Mouse (Mus musculus) adipocyte (in vitro differentiated cells): ENCODE data around the gene Pakap.

ENCODE experiments used
- DNase-seq: peaks from one replicate; pipeline ENCODE4 v3.0.0-alpha.2; 2016; ENCODE audit warnings: low spot score

Gene Pakap

DNA sequence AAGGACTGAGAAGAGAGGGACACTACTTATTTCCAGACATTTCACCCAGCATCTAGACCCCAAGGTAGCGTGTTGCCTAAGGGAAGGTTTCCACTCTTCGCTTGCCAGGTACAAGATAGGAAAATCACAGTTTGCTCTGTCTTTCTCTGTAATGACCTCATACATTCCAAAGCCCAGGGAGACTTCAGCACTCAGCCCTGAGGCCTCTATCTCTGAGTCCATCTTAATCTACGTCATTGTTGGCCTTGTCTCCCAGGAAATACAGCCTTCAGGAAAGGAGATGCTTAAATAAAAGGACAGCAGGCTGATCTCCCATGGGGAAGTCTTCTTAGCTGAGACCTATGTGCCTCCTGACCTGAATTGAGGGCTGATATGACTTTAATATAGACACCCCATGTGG lies 234.4 kb downstream of the Pakap start:
- no peak for DNase-seq

DNA sequence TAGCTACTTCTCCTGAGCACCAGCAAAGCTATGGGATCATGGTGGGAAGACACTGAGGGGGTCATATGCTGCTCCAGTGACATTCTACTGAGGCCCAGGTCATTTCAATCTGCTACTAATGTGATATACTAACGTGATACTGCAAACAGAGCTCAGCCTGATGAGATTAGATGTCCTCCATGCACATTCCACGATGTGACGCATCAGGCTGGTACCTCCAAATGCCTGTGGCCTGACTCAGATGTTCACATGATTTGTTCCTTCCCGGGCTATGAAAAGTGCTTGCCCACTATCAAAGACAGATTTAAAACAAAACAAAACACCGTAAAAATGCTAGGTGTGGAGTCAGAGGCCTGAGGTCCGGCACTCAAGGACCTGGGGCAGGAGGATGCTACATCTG lies 236.9 kb downstream of the Pakap start:
- no peak for DNase-seq

DNA sequence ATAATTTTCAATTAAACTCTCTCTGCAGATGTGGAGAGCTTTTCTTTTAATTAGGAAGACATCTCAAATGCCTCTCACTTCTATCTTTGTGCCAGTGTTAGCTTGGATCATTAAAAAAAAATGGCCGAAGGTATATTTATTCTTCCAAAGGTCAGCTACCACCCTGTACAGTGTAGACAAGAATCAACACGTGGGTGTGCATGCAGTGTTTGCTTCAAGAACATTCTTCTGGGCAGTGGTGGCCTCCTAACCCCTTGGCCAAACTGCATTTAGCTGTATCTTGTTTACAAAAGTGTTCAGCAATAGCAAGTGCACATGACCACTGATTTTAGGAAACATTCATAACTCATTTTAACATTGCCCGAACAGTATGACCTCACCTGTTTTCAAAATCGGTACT lies 241.5 kb downstream of the Pakap start:
- DNase-seq = peak; percentile 26

DNA sequence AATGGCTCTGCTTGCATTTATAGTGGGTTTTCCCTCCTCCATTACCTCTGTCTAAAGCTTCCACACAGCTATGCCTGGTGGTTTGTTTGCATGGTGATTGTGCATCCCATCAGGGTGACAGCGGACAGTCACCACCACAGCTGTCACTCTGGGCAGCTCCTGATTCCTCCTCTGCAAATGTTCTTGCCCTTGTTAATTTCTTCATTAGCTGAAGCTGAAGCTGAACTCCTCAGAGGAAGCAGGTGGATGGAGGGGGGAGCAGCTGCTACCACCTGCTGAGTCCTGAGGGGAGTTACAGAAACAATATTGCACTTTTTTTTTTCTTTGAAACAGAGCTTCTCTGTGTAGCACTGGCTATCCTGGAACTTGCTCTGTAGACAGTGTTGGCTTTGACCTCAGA lies 244.1 kb downstream of the Pakap start:
- no peak for DNase-seq

DNA sequence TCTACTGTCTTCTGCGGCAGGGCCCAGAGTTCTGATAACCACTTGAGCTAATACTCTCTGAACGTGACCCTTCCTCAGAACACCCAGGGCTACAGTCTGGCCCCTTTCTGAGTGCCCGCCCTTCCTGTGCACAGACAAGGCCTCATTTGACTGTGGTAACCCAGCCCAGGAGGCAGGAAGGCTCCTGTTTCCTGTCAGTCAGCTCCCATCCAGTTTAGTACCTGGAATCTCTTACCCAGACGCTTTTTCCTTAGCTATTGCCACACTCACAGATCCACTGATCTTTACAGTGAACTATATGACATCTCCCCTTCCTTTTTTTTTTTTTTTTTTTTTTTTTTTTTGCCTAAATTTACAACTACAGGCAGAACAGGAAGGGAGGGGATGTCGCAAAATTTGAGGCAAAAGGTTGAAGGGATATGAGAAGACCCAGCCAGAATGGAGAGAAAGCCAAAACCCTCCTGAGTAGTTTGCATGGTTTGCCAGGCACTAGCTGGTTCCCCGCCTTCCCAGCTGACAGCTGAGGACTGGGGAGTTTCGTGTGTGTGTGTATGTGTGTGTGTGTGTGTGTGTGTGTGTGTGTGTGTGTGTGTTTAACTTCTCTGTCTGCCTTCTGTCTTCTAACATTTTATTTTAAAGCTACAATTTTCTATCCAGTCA lies 245.1 kb downstream of the Pakap start:
- peak; percentile 55 for DNase-seq

DNA sequence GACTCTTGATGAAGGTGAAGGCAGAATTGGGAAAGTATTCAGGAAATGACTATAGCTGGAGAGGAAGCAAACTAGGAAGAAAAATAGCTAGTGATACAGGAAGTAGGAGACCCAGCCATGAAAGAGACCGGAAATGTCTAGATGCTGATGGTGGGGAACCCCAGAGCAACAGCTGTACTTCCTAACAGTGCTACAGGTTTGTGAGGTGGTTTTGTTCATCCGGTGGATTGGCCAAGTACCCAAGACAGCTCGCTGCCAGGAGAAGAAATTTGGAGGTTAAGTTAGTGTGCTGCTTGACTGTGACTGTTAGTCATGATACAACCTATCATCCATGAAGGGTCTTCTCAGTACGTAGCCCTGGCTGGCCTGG lies 245.6 kb downstream of the Pakap start:
- DNase-seq = no peak

DNA sequence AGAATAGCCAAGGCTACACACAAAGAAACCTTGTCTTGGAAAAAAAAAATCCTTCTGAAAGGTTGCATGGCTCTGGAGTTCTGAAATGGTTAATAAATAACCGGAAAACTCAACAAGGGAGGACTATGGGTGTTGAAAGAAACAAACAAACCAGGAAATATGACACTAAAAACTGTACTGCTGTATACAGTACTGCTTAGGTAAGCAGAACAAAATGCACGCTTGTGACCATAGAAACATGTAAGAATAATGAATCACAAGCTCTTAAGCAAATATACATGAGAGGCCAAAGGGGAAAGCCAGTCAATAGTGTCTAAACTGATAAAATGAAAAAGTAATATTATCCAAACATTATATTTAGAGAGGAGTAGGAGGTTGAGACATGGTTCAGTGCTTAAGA lies 247.4 kb downstream of the Pakap start:
- no peak for DNase-seq

DNA sequence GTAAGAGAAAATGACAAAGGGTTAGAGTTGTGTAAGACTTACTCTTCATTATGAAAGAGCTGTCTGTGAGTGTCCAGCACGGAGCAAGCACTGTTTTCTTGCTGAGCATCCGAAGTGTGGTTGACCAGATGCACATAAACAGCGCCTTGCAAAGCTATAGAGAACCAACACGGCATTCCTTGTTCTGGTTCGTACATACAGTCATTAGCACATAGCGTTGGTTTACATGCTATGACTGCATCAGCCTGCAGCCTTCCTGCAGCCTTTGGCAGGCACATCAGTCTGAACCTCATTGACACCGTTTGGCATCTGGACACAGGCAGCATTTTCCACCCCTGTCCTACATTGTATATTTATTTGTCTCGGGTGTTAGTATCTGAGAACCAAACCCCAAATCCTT lies 248.2 kb downstream of the Pakap start:
- no peak for DNase-seq

DNA sequence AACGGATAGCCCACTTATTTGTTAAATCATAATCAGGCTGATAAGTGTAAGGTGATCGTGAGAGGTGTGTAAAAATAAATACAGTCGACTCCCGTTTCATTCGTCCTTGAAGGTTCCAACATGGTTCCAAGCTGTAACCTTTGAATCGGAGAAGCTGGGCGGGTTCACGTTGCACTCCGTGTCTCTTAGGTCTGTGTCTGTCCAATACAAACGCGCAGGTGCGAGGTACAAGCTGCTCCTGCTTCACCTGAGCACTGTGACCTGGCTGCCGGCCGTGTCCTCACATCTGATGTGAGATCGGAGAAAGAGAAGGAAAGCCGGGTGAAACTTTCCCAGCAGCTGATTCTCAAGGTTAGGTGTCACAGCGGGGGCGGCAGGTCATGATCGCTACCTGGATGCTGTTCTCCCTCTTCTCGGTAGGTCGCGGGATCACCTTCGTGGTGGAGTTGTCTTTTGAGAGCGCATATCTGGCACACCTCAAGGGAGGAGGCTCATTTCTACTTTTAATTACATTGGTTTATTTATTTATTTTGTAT lies 252.9 kb downstream of the Pakap start:
- DNase-seq = no peak

DNA sequence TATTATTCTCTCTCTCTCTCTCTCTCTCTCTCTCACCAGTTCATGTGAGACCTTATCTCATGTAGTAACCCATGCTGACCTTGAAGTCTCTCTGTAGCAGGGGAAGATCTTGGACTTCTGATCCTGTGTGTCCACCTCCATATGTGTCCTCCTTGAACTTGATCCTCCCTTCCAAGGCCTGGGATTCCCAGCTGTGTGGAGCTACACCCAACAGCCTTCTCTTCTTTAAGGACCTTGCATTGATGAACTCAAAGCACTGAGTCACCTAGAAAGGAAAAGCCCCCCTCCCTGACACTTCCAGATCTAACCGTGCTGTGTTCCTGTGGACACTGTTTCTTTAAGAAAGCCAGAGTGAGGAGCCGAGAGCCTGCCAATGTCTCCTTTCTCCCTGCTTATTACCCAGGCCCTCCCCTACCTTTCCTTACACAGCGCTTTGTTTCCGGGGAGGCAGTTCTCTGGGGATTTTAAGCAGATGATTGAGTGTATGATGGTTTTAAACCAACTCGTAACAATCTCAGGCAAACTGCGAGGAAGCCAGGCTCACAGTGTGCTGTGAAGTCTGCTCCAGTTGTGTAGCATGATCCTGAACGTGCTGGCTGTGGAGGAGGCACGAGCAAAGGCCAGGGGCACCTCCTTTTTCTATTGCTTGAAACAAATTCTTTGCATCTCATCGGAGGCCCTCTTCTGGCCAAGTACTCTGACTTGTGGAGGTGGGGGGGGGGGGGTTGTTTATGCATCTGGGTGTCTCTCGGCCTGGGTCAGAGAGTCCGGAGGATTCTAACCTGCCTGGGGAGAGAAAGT lies 253.8 kb downstream of the Pakap start:
- no peak for DNase-seq

DNA sequence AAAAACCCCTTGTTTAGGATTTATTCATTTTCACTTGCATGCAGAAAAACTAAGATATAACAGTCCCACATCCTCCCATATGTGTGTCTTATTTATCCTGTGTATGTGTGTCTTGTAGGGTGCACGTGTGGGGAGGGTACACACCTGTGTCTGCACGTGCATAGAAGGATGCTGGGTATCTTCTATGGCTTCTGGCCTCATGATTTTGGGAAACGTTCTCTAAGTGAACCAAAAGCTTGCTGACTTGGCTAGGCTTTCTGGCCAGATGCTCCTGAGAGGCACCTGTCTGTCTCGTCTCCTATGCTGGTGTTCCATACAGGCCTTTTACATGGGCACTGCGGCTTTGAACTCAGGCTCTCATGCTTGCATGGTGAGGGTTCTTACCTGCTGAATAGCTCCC lies 254.7 kb downstream of the Pakap start:
- no peak for DNase-seq

DNA sequence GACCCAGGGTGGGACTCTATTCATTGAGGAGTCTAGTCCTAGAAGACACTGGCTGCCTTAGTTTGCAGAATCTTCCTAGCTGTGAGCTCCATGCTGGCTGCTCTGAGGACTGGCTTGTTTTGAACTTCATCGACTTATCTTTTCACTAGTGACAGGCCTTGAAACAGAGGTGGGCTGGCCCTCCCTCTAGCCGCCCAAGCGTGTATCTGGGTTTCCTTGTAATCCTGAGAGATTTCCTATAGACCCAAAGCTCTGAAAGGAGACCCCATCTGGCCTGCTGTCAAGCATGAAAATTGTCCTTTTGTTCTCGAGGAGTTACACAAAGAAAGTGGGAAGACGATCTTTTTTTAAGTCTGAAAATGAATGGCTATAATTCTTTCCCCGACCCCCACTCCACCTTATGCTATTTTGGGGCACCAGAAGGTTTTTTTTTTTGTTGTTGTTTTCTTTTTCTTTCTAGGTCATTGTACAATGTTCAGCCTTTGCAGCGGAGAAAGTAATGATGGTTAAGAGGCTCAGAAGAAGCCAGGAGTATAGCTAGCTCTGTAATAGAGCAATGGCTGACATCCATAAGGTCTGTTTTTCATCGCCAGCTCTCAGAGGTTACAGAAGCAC lies 256.8 kb downstream of the Pakap start:
- no peak for DNase-seq

DNA sequence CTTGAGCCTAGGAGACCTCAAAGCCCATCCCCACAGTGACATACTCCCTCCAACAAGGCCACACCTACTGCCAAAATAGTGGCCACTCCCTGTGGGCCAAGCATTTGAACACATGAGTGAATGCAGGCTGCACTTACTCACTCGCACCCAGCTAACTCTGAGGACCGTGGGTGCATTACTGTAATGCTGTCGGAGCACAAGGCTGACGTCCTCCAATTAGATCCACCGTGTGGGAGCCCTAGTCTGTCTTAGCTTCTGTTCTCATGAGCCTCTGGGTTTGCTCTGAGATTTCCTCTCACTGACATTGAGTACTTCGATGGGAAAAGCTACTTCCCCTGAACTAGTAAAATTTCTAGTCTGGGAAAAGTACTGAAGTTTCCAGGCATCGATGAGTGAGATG lies 258.3 kb downstream of the Pakap start:
- DNase-seq = no peak

DNA sequence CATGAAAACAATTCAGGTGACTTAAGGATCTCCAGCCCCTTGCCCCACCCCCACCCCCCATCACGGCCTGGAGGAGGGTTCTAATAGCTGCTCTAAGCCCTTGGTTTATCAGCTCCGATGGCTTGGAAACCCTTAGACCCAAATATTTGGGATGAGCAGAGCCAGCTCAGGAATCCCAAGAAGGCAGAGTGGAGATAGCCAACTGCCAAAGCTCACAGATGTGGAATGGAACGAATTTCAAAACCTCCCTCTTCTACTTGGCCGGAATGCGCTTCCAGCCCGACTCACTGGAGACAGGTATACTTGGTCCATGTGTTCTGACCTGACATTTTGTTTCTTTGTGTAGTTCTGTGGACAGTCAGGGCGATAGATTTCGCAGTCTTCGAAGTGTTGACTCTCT lies 261.2 kb downstream of the Pakap start:
- DNase-seq = no peak

DNA sequence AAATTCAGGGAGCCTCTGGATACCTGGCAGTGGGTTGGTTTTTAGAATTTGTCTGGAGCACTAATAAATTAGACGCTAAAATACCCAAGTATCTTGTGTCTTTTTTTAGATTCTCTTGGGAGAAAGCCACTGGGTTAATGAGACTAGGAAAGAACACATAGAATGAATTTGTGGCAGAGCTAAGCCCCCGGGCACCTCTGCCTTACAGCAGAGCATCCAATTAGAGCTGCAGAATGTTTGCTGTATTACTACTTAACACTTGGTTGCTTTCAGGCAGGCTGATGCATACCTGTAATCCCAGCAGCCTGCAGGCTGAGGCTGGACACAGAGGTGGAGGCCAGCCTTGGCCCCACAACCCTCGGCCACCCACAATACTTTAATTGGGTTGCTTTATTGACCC lies 261.8 kb downstream of the Pakap start:
- no peak for DNase-seq

DNA sequence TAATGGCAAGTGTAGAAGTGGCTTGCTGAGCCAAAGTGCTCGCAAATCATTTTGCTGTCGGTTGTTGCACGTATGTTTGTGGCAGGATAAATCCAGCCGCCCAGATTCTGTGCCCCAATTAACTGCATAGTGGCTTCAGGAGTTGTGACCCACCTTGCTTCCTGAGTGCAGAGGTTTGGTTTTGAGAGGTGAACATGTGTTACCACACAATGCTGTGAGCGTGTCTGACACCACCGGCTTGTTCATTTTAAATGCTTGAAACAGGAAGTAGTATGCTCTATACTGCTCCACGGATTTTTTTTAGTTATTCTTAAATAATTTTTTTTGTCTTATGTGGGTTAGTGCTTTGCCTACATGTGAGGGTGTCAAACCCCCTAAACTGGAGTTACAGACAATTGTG lies 264.3 kb downstream of the Pakap start:
- DNase-seq = no peak

DNA sequence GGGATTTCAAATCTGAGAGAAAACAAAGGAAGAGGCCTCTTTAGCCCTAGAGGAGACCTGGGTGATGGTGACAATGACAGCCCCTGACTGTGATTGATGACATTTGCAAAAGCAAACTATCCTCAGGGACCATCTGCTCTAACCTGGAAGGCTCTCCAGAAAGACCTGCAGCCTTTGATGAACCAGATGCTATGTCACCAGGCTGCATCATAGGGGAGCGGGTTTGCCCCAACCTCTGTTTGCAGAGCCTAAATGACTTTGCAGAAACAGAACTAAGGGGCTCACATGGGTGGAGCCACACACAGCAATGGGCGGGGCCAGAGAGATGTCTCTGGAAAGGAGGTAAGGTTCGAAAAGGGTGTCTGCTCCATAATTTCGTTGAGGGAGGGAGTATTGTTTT lies 265.1 kb downstream of the Pakap start:
- no peak for DNase-seq

DNA sequence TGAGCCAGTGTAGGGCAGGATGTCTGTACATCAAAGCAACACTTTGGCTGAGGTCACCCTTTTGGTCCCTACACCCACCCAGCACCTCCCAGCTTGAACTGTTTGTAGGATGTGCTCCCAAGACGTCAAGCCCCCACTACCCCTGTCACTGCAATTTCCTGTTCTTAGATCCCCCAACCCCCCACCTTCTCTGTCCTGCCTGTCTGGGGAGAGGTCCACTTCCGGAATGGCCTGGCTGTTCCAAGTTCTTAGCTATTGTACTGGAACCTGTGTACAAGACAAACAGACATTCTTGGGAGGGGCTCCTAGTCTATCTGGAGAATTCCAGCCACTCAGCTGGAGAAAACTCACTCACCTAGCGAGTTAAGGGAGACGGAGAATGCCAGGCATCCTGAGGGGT lies 266.2 kb downstream of the Pakap start:
- no peak for DNase-seq

DNA sequence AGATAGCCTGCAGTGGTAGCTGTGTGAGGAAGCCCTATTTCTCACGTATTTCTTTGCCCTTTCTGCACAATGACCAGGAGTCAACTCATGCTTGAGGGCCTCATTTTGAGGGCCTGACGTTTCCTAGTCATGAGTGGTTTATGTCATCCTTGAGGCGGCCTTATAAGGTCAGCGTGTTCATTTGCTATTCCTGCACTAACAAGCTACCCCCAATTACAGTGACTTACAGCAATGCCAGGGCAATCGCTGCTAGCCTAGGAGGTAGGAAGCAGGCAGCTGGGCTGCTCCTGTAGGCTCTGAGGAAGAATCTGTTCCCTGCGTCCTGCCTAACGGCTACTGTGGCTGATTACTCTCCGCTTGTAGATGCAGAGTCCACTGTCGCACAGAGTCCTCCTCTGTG lies 269.1 kb downstream of the Pakap start:
- DNase-seq = no peak

DNA sequence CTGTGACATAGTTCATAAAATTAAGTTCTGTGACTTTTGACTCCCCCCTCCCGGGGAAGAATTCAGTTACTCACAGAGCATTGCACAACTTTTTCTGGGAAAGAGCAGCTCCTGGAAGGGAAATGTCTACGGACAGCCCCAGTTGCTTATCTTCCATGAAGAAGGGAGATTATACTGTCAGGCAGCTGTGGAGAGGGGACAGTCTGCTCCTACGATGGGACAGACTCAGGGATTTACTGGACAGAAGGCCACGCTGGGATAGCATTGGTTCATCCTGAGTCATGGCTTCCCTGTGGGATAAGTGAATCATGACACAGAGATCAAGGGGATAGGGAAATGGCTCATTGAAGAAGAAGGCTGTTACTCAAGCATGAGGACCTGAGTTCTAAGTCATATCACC lies 271.4 kb downstream of the Pakap start:
- peak; percentile 65 for DNase-seq

DNA sequence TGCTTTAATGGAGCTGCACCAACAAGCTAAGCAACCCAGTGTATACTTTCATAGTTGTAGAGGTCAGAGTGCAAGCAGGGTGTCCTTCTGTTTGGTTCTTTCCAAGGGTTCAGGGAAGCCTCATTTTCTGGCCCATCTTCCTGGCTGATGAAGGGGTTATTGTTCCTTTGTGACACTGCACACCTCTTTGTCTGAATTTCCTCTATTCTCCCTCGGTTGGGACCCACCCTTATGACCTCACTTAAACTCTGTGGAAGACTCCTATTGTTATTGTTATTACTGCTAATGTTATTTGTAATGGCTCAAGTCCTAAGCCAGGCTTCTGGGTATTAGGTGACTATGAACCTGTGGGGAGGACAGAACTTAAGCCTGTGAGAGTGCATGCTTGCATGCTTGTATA lies 273.9 kb downstream of the Pakap start:
- DNase-seq = no peak

DNA sequence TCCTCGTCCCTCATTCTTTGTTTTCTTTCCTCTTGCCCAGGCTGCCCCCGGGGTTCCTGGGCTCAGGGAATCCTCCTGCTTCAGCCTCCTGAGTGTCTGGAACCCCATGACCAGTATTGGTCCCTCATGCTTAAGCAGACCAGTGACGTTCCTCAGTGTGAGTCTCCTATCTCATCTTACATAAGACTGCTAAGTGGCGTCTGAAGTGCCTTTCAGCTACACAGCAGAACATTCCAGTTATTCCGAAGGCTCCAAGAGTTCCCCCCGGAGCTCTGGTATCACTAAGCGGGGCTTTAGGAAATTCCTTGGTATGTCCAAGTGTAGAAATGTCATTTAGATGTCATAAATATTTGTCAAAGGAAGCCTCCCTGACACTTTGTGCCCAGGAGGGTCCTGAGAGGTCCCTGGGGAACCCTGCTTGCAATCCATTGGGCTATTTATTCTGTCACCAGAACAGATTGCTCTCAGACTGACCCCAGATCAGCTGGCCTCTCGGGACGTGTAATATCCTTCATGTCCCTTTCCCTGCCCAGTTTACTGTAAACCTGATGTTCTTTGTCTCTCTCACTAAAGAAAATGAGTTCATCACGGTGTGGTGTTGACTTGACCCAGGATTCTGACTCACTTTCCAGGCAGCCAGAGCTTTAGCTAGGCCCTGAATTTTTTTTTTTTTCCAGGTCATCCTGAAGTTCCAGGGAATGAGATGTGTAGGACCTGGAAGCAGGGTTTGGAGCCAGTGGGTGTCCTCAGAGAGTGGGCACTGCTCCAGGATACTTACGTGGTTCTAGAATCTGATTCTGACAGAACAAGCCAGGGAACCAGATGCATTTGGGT lies 274.7 kb downstream of the Pakap start:
- DNase-seq = no peak
